Mouse (Mus musculus): Measurements from ENCODE around the gene Mettl23. TPM values are rescaled to one million over a fixed set of nuclear protein-coding genes. Genes with fewer than 3 reads are reported as not detected.

Gene Mettl23
- total and polyA plus RNA-seq, 2 experiments, result 21.0 to 31.7 TPM

DNA sequence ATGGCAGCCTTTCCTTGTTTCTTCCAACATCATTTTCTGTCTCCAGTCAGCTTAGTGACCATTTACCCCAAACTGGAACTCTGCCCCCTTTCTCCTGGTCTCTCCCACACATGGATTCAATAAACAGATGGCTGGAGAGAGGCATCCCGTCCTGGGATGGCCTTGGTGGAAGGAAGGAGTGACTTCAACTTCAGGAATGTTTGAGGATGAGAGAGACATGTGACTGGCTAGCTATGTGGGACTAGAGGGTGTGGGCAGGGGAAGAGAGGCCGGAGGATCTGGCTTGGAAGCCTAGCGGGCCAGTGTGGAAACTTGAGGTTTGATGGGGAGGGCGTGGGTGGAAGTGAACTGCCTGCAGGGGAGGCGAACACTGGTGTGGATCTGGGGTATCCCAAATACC is 26.3 kb upstream of the Mettl23 start:
- Histone ChIP-seq H3K36me3 (ENCODE audit: control insufficient read depth, insufficient read depth, low read length) (no peaks in the 10 kb centered on the region), H3K79me2 (ENCODE audit: control insufficient read depth, insufficient read depth, low read length) (no peaks in the 10 kb centered on the region), H3K27me3 (ENCODE audit: control insufficient read depth, insufficient read depth, low read length) (no peaks in the 10 kb centered on the region), H3K4me1 (ENCODE audit: control insufficient read depth, insufficient read depth, low read length) (no peaks in the 10 kb centered on the region), H3K4me3 (ENCODE audit: insufficient read depth, low read depth, low read length) (no peak overlapping the region), H3K9ac (ENCODE audit: low read depth, low read length) (no peak overlapping the region), H3K27ac (replicated peaks; ENCODE audit: insufficient read depth, low read depth, low read length) (no peak overlapping the region)
- 76% methylated on average over 5 of the region's 5 CpGs for WGBS
- TF ChIP-seq CTCF (IDR thresholded peaks at IDR 0.05; ENCODE audit: low read depth, low read length) (no peak), POLR2A (IDR thresholded peaks at IDR 0.05; ENCODE audit: extremely low read depth, insufficient read depth, low read length) (no peak)
- no peak for DNase-seq (ENCODE audit: extremely low read depth, low read depth, low spot score)

- no peaks in the 10 kb centered on the region for H3K79me2 ChIP-seq (ENCODE audit: control insufficient read depth, insufficient read depth, low read length)
- H3K4me1 ChIP-seq (ENCODE audit: control insufficient read depth, insufficient read depth, low read length), result no peaks in the 10 kb centered on the region
- H3K9ac ChIP-seq (ENCODE audit: low read depth, low read length), result no peak overlapping the region
- TF ChIP-seq CTCF (IDR thresholded peaks at IDR 0.05; ENCODE audit: low read depth, low read length) (no peak), POLR2A (IDR thresholded peaks at IDR 0.05; ENCODE audit: extremely low read depth, insufficient read depth, low read length) (no peak)
- H3K27me3 ChIP-seq (ENCODE audit: control insufficient read depth, insufficient read depth, low read length), result no peaks in the 10 kb centered on the region
- 97% methylated on average over 5 of the region's 5 CpGs for WGBS
- H3K4me3 ChIP-seq (ENCODE audit: insufficient read depth, low read depth, low read length), result no peak overlapping the region
- H3K27ac ChIP-seq (replicated peaks; ENCODE audit: insufficient read depth, low read depth, low read length), result no peak overlapping the region
- H3K36me3 ChIP-seq (ENCODE audit: control insufficient read depth, insufficient read depth, low read length), result no peaks in the 10 kb centered on the region
- DNase-seq (ENCODE audit: extremely low read depth, low read depth, low spot score), result no peak
Measured at GRCm38 (mm10) chr11:116817567-116817966, 25.5 kb upstream of the Mettl23 start.

GRCm38 (mm10) chr11:116818722-116819121 is 24.4 kb upstream of the Mettl23 start:
- DNase-seq (ENCODE audit: extremely low read depth, low read depth, low spot score), result no peak
- Histone ChIP-seq H3K27me3 (ENCODE audit: control insufficient read depth, insufficient read depth, low read length) (no peaks in the 10 kb centered on the region), H3K27ac (replicated peaks; ENCODE audit: insufficient read depth, low read depth, low read length) (no peak overlapping the region), H3K4me1 (ENCODE audit: control insufficient read depth, insufficient read depth, low read length) (no peaks in the 10 kb centered on the region), H3K79me2 (ENCODE audit: control insufficient read depth, insufficient read depth, low read length) (no peaks in the 10 kb centered on the region), H3K36me3 (ENCODE audit: control insufficient read depth, insufficient read depth, low read length) (no peaks in the 10 kb centered on the region), H3K4me3 (ENCODE audit: insufficient read depth, low read depth, low read length) (no peak overlapping the region), H3K9ac (ENCODE audit: low read depth, low read length) (no peak overlapping the region)
- TF ChIP-seq POLR2A (IDR thresholded peaks at IDR 0.05; ENCODE audit: extremely low read depth, insufficient read depth, low read length) (no peak), CTCF (IDR thresholded peaks at IDR 0.05; ENCODE audit: low read depth, low read length) (no peak)
- 43% methylated on average over 8 of the region's 8 CpGs for WGBS

GRCm38 (mm10) chr11:116819932-116820593 is 23.0 kb upstream of the Mettl23 start:
- no peaks in the 10 kb centered on the region for H3K36me3 ChIP-seq (ENCODE audit: control insufficient read depth, insufficient read depth, low read length)
- TF ChIP-seq CTCF (IDR thresholded peaks at IDR 0.05; ENCODE audit: low read depth, low read length) (no peak), POLR2A (IDR thresholded peaks at IDR 0.05; ENCODE audit: extremely low read depth, insufficient read depth, low read length) (no peak)
- no peaks in the 10 kb centered on the region for H3K27me3 ChIP-seq (ENCODE audit: control insufficient read depth, insufficient read depth, low read length)
- no peaks in the 10 kb centered on the region for H3K79me2 ChIP-seq (ENCODE audit: control insufficient read depth, insufficient read depth, low read length)
- no peak for DNase-seq (ENCODE audit: extremely low read depth, low read depth, low spot score)
- no peak overlapping the region for H3K4me3 ChIP-seq (ENCODE audit: insufficient read depth, low read depth, low read length)
- 81% methylated on average over 5 of the region's 5 CpGs for WGBS
- H3K9ac ChIP-seq (ENCODE audit: low read depth, low read length), result no peak overlapping the region
- no peak overlapping the region for H3K27ac ChIP-seq (replicated peaks; ENCODE audit: insufficient read depth, low read depth, low read length)
- no peaks in the 10 kb centered on the region for H3K4me1 ChIP-seq (ENCODE audit: control insufficient read depth, insufficient read depth, low read length)

- H3K27me3 ChIP-seq (ENCODE audit: control insufficient read depth, insufficient read depth, low read length), result no peaks in the 10 kb centered on the region
- no peak for DNase-seq (ENCODE audit: extremely low read depth, low read depth, low spot score)
- no peak overlapping the region for H3K9ac ChIP-seq (ENCODE audit: low read depth, low read length)
- no peak overlapping the region for H3K27ac ChIP-seq (replicated peaks; ENCODE audit: insufficient read depth, low read depth, low read length)
- TF ChIP-seq POLR2A (IDR thresholded peaks at IDR 0.05; ENCODE audit: extremely low read depth, insufficient read depth, low read length), result no peak
- TF ChIP-seq CTCF (IDR thresholded peaks at IDR 0.05; ENCODE audit: low read depth, low read length), result no peak
- 73% methylated on average over 13 of the region's 13 CpGs for WGBS
- no peak overlapping the region for H3K4me3 ChIP-seq (ENCODE audit: insufficient read depth, low read depth, low read length)
- H3K36me3 ChIP-seq (ENCODE audit: control insufficient read depth, insufficient read depth, low read length), result no peaks in the 10 kb centered on the region
- H3K4me1 ChIP-seq (ENCODE audit: control insufficient read depth, insufficient read depth, low read length), result no peaks in the 10 kb centered on the region
- H3K79me2 ChIP-seq (ENCODE audit: control insufficient read depth, insufficient read depth, low read length), result no peaks in the 10 kb centered on the region
Measured at GRCm38 (mm10) chr11:116821057-116821940, 21.8 kb upstream of the Mettl23 start.
